Mouse (Mus musculus): ENCODE data around the gene 2300009A05Rik.

The 2300009A05Rik gene

DNA sequence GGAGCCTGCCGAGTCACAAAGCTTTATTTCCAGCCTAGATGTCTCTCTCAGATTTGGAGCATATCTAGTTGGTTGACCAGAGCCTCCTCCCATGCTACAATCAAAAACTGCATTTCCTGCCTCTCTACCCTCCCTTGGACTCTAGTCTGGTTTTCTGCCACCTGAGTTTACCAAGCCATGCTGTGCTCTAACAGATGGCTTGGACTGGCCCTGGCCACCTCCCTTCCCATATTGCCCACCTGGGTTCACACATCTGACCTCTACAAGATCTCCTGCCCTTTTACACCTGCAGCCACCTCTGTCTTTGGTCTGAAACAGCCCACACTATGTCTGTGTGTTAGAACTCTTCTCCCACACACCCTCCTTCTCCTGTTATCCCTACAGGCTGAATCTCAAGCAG is 50.9 kb downstream of the 2300009A05Rik start:
- no peak for DNase-seq (ENCODE audit: low spot score)

DNA sequence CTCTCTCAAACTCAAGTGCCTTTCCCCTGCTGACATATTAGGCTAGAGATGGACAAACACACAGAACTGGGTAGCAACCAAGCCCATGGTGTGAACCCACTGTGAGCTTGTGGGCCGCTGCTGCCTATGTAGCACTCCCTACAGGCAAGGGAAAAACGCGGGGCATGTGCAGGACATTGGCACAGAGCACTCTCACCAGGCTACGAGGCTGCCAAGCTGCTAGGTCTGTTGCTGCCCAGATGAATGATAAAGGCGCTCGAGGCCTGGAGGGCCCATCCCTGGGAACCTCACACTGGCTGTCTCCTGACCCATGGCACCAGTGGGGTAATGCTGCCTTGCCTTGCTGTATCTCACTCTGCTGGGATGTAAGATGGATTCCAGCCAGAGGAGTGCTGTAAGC is 53.0 kb downstream of the 2300009A05Rik start:
- DNase-seq (ENCODE audit: low spot score): no peak
